Mouse (Mus musculus) CD8-positive naive resting alpha-beta T cell, adult 2 months (primary cell): Measurements from ENCODE around the gene Kif5a.
"Not testable (repeated sequence)": the region's sequence is repeated elsewhere in the genome, so short reads cannot be mapped to it uniquely, and the experiment has no call there.

ENCODE experiments used
- DNase-seq, 2 experiments: peaks; one replicate each; pipeline ENCODE4 v3.0.0; 2022; ENCODE audit warnings: low read depth in 2 of 2, low spot score in 2 of 2

Gene Kif5a

DNA sequence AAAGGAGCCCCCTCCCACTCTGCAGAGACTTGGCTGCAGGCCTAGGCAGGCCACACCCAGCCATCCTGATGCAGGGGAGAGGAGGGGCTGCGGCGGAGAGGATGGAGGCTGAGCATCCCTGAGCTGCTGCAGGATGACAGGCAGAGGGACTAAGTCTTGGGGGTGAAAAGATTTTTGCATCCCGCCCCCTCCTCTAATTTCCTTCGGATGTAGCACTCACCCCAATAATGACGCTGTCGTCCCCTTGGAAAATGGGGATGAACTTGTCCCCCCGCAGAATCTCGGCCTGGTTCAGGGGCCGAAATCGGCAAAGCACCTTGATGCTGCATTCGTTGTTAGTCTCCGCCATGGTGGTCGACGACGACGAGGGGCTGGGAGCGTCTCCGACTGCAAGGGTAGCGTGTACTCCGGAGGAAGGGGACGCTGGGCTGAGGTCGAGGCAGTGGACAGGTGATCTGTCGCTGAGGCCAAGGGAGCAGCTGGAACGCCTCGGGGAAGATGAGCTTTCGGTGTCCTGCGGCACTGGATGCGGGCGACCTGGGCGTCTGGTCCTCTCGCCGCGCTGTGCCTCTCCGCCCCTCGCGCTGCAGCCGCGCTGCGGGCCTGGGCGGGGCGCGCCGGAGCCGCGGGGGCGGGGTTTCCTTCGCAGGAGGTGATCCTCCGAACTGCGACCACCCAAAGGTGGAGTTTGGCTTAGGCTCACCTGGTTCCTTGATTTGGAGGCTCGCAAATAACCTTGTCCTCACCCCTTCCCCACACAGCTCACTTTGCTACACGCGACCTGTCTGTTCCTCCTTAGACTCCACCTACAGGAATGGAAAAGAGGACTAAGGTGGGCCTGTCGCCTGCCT is at the start of gene Kif5a:
Kif5a (minus strand) TSS at position 801 of the 851 bp plus-strand sequence.
- DNase-seq: peak in 1 of 2 experiments; percentile 28

- DNase-seq: no peak
Observed at GRCm38 (mm10) chr10:127312858-127313257, 49.7 kb upstream of the Kif5a start.

GRCm38 (mm10) chr10:127312356-127312676 is 49.2 kb upstream of the Kif5a start:
- peak; percentile 78 to 87 for DNase-seq

GRCm38 (mm10) chr10:127311476-127312355 is 48.6 kb upstream of the Kif5a start, which contains the start of gene Mars:
Gene Mars (minus strand): TSS chr10:127311786.
- DNase-seq: peak; percentile 91 to 93

GRCm38 (mm10) chr10:127310523-127311475 is 47.7 kb upstream of the Kif5a start:
- no peak for DNase-seq

DNA sequence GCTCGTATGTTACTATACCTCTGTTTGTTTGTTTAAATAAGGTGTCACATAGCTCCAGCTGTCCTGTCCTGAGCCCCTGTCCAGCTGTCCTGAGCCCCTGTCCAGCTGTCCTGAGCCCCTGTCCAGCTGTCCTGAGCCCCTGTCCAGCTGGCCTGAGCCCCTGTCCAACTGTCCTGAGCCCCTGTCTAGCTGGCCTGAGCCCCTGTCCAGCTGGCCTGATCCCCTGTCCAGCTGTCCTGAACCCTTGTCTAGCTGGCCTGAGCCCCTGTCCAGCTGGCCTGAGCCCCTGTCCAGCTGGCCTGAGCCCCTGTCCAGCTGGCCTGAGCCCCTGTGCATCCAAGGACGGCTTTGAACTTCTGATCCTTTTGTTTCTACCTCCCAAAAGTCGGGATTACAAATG is 46.0 kb upstream of the Kif5a start:
- not testable (repeated sequence) for DNase-seq

DNA sequence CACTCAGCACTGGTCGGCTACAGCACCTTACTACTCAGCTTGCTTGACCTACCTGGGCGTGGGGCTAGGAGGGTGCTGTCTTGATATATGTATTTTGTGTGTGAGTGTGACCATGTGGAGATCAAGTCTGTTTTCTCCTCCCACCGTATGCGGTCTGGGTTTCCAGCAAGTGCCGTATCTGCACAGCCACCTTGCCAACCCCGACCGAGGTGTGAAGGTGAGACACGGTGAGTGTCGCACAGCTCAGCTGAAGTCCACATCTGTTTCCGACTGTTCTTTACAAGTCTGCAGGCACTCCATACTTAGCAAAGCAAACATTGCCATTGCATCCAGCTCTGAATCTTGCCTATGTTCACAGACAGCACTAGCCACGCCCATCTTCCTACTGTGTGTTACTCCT is 40.0 kb upstream of the Kif5a start:
- DNase-seq: no peak

DNA sequence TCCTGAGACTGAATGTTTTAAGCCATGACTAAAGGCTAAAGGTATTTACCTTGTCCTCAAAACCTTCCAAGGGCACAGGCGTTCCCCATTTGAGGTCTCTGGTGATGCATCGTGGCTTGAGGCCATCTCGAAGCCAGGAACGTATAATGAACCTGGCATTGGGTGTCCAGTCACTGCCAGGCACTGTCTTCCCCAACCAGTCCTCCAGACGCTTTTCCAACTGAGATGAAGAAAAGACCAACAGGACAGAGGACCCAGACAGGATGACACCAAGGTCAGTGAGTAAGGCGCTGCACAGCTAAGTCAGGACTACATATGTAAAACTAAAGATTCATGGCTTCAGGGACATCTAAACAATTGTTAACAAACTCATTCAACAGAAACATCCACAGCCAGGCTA is 37.2 kb upstream of the Kif5a start:
- DNase-seq: no peak

DNA sequence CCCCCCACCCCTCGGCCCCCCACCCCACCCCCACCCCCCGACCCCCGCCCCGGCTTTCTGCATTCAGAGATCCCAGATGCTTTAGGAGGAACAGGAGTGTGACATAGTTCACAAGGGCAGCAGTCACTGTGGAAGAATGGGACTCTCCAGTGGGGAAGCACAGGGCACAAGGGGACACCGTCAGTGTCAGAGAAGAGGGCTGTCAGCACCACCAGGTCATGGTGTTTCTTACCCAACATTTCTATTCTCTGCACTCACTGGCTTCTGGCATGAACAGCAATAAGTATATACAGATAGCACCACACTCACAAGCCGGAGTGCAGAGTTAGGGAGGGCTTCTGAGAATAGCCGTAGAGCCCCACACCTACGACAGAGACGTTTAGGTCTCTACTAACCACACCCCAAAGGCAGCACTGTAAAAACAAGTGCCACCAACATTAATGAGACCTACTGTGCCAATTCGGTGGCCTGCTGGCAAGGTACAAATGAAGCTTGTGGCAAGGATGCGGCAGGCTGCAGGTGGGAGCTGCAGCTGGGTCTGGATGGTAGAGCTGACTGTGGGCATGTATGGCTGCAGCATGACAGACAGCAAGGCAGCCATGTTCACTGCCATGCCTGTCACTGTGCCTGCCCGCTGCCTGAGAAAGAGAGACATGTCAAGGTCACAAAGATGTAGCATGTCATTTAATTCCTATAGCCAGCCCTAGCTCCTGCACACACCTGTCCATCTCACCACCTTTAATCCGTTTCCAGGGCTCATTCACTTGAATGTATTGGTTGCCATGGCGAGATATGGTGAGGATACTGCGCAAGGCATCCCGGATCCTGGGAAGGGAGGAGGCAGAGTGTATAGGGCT is 34.1 kb upstream of the Kif5a start:
- no peak for DNase-seq

DNA sequence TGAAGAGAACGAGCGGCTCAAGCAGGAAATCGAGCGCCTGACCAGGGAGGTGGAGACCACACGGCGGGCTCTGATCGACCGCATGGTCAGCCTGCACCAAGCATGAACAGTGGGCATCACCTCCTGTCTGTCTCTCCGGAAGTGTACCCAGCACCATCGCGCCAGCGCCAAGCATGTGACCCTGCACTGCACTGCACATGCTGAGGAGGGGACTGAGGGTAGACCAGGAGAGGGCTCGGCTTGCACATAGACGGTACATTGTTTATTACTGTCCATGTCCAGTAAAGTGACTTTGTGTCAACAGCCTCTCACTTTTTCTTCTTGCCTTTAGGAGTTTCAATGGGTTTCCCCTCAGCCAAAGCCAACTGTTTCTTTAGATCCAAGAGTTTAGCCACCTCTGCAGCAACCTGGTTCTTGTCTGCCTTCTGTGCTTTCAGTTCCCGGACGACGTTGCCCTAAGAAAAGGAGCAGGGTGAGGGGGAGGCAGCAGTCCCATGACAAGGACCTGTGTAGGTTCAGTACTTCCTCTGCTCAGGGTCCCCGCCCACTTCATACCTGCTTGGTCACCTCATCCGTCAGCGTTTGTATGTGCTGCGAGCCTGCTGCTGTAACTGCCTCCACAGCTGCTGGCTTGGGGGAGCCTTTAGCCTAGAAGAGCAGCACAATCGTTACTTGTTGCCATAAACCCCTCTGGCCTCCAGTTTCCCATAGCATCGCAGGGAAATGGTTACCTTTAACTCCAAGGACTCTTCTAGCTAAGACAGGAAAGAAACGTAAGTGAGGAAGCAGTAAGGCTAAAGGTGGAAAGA is 33.0 kb upstream of the Kif5a start:
- DNase-seq: no peak

- DNase-seq: no peak
Observed at GRCm38 (mm10) chr10:127294895-127295510, 31.9 kb upstream of the Kif5a start.

DNA sequence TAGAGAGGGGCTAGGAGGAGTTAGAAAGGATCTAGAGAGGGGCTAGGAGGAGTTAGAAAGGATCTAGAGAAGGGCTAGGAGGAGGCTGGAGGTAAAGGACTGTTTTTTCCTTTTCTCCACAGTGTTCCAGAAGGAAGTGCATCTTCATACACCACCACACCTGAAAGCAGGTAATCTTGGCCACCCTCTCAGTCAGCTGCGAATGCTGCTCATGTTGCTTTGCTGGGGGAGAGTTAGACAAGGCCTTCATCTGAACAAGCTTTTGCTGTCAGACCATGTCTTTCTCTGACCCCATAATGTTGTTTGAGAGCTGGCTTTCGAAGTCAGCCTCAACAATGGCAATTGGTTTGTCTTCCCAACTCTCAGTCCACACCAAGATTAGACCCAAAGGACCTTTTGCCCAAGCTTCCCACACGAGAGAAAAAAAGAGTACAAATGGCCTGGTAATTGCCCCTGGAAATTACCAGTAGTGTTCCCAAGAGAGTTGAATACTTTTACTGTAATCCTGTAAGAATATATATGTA is 30.5 kb upstream of the Kif5a start:
- DNase-seq: no peak

DNA sequence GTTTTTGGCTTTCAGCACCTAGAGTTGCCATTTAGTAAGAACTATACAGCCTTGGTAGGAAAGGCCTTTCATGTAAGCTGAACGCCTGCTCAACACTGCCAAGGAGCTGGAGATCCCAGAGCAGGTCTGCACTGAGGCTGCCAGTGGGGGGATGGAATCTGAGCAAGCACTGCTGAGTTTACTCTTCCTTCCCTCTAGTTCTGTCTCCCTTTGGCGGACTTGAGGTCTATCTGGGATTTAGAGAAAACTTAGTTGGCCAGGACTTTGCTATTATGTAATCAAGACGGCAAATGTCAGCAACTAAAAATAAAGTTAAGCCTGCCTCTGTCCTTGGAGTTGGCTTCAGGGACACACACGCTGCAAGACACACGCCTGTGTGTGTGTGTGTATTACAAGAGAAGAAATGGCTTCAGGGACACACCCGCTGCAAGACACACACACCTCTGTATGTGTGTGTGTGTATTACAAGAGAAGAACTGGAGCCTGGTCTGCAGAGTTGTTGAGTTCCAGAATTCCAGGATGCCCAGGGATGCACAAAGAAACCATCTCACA is 29.9 kb upstream of the Kif5a start:
- DNase-seq: no peak

- DNase-seq: no peak
Observed at GRCm38 (mm10) chr10:127291881-127292638, 28.9 kb upstream of the Kif5a start.

DNA sequence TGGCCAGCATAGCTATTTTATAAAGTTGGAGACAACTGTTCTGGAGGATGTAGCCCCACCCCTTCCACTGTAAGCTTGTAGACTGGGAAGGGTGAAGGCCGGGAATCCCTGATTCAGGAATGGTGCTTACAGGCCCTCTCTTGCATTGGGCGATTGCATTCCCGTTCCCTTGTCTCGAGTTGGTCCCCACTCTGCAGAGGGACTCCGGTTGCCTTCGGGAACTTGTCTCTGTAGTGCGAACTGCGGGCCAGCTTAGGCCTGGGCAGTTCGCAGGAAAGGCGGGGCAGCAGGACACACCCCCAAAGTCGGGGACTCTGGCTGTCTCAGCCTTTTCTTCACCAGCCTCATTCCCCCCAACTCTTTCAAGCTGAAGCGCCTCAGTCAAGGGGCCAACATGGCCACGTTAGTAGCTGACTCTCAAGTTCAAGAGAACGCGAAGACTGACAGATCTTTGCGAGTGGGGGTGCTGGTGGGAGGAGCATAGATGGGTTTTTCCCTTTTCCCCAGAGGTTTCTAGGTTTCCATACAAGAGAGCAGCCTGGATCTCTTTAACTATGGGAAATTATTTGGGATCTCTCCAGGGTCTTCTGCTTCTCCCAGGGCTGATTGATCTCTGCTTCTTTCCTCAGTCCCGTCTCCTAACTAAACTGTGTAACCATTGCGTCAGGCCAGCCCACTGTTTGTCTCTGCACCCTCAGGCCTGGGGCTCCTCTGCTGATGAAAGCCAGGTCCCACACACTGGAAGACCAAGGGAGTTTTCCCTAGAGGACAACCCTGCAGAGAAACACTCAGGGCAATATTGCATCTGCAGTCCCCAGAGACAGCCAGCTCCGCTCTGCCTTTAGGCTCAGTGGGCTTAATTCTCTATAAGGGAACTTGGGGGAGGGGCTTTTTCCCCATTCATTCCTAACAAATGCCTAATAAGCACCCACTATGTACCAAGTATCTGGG is 28.1 kb upstream of the Kif5a start:
- peak; percentile 37 to 49 for DNase-seq

DNA sequence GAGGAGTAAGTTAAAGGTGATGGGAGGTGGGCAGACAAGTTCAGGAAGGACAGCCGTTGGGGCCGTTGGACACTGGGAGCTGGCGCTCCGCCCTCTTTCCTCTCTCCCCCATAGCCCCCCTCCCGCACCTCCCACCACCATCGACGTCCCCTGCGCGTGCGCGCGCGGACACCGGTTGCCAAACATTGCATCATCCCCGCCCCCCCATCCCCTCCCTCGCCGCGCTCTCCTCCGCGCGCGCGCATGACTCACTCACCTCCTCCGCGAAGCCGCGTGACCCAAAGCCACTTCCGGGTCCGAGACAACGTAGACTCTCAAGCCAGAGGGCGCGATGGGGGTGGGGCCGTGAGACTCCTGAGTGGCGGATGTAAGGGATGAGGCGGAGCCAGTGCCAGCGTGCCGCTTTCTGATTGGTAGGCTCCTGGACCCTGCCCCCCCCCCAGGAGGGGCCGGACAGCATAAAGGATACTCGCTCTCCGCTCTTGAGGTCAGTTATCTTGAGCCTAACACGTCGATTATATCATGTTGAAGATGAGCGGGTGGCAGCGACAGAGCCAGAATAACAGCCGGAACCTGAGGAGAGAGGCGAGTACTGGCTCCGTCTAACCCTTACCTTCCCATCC is 27.3 kb upstream of the Kif5a start:
- DNase-seq: peak; percentile 98
